Mouse (Mus musculus): Measurements from ENCODE around the gene Syngr2. TPM values are rescaled to one million over a fixed set of nuclear protein-coding genes. Genes with fewer than 3 reads are reported as not detected.

Gene Syngr2
- total and polyA plus RNA-seq, 3 experiments: 189 to 384 TPM; not detected in 1

- H3K27ac ChIP-seq (ENCODE audit: control insufficient read depth, low read depth, low read length): no peak overlapping the region
These were observed 9.4 kb upstream of the Syngr2 start for GRCm38 (mm10) chr11:117800038-117800437.

GRCm38 (mm10) chr11:117801650-117802049 is 7.8 kb upstream of the Syngr2 start:
- peaks cover 11 to 30% of the 10 kb centered on the region in 2 experiments for H3K4me1 ChIP-seq (ENCODE audit: control insufficient read depth in 1 of 2, insufficient read depth in 2 of 2, low read length in 2 of 2)
- no peaks in the 10 kb centered on the region for H3K79me2 ChIP-seq (ENCODE audit: control insufficient read depth, insufficient read depth, low read length, poor library complexity)
- no peak overlapping the region for H3K27ac ChIP-seq (ENCODE audit: control insufficient read depth, low read depth, low read length)
- no peaks in the 10 kb centered on the region for H3K9me3 ChIP-seq (replicated peaks; ENCODE audit: insufficient read depth, low read length)
- TF ChIP-seq NRF1 (IDR thresholded peaks at IDR 0.05; ENCODE audit: insufficient read depth, low read depth, low read length, poor library complexity, severe bottlenecking) (no peak), KAT2A (conservative IDR thresholded peaks at IDR 0.05; ENCODE audit: low read depth, low read length) (no peak), GATA1 (IDR thresholded peaks at IDR 0.05; ENCODE audit: low read depth, low read length) (no peak), MXI1 (IDR thresholded peaks at IDR 0.05; ENCODE audit: low read depth, low read length) (no peak), CTCF (IDR thresholded peaks at IDR 0.05 in 2 of 3, conservative IDR thresholded peaks at IDR 0.05 in 1 of 3; ENCODE audit: control insufficient read depth in 1 of 3, insufficient read depth in 1 of 3, low read depth in 2 of 3, low read length in 3 of 3, poor library complexity in 1 of 3, severe bottlenecking in 1 of 3) (no peak), USF1 (IDR thresholded peaks at IDR 0.05; ENCODE audit: low read depth, low read length) (no peak), MAFK (IDR thresholded peaks at IDR 0.05; ENCODE audit: borderline replicate concordance, low read depth, low read length) (no peak), RCOR1 (IDR thresholded peaks at IDR 0.05; ENCODE audit: low read depth, low read length) (no peak), CHD1 (IDR thresholded peaks at IDR 0.05; ENCODE audit: low read depth, low read length) (no peak), MYB (IDR thresholded peaks at IDR 0.05; ENCODE audit: low read depth, low read length) (no peak), NELFE (IDR thresholded peaks at IDR 0.05; ENCODE audit: low read depth, low read length) (no peak), TBP (IDR thresholded peaks at IDR 0.05; ENCODE audit: low read depth, low read length) (no peak), EP300 (IDR thresholded peaks at IDR 0.05; ENCODE audit: low read depth in 1 of 2, low read length in 2 of 2) (no peak), MAZ (IDR thresholded peaks at IDR 0.05; ENCODE audit: low read depth, low read length) (no peak), ZKSCAN1 (IDR thresholded peaks at IDR 0.05; ENCODE audit: low read depth, low read length) (no peak), BHLHE40 (IDR thresholded peaks at IDR 0.05; ENCODE audit: borderline replicate concordance, low read depth, low read length) (no peak)
- no peak for DNase-seq (ENCODE audit: low read depth, low spot score)
- no peaks in the 10 kb centered on the region for H3K27me3 ChIP-seq (ENCODE audit: control insufficient read depth in 1 of 2, insufficient read depth in 2 of 2, low read length in 2 of 2)
- H3K36me3 ChIP-seq (ENCODE audit: control insufficient read depth in 1 of 2, insufficient read depth in 2 of 2, low read length in 2 of 2): peaks cover 0 to 20% of the 10 kb centered on the region in 2 experiments; a peak in 2 of 4 replicates
- no peak overlapping the region for H3K4me3 ChIP-seq (ENCODE audit: control insufficient read depth in 1 of 2, insufficient read depth in 1 of 2, low read depth in 2 of 2, low read length in 2 of 2)
- H3K9ac ChIP-seq (ENCODE audit: control insufficient read depth, low read depth, low read length, poor library complexity, severe bottlenecking): no peak overlapping the region

More at GRCm38 (mm10) chr11:117800038-117800437, 9.4 kb upstream of the Syngr2 start:
- TF ChIP-seq MAZ (IDR thresholded peaks at IDR 0.05; ENCODE audit: low read depth, low read length): no peak
- no peak for TF ChIP-seq BHLHE40 (IDR thresholded peaks at IDR 0.05; ENCODE audit: borderline replicate concordance, low read depth, low read length)
- no peak for TF ChIP-seq NRF1 (IDR thresholded peaks at IDR 0.05; ENCODE audit: insufficient read depth, low read depth, low read length, poor library complexity, severe bottlenecking)
- TF ChIP-seq RCOR1 (IDR thresholded peaks at IDR 0.05; ENCODE audit: low read depth, low read length): no peak
- TF ChIP-seq MXI1 (IDR thresholded peaks at IDR 0.05; ENCODE audit: low read depth, low read length): no peak
- TF ChIP-seq SIN3A (IDR thresholded peaks at IDR 0.05; ENCODE audit: low read length): no peak
- TF ChIP-seq MAFK (IDR thresholded peaks at IDR 0.05; ENCODE audit: borderline replicate concordance, low read depth, low read length): no peak
- TF ChIP-seq KAT2A (conservative IDR thresholded peaks at IDR 0.05; ENCODE audit: low read depth, low read length): no peak
- no peak for TF ChIP-seq NELFE (IDR thresholded peaks at IDR 0.05; ENCODE audit: low read depth, low read length)
- TF ChIP-seq MYC (IDR thresholded peaks at IDR 0.05; ENCODE audit: low read depth, low read length): no peak
- H3K9ac ChIP-seq (ENCODE audit: control insufficient read depth, low read depth, low read length, poor library complexity, severe bottlenecking): no peak overlapping the region
- H3K79me2 ChIP-seq (ENCODE audit: control insufficient read depth, insufficient read depth, low read length, poor library complexity): no peaks in the 10 kb centered on the region
- H3K36me3 ChIP-seq (ENCODE audit: control insufficient read depth in 1 of 2, insufficient read depth in 2 of 2, low read length in 2 of 2): peaks cover 0 to 20% of the 10 kb centered on the region in 2 experiments; a peak in 2 of 4 replicates
- H3K9me3 ChIP-seq (replicated peaks; ENCODE audit: insufficient read depth, low read length): no peaks in the 10 kb centered on the region
- no peak for DNase-seq (ENCODE audit: low read depth, low spot score)
- peaks cover 11 to 30% of the 10 kb centered on the region in 2 experiments for H3K4me1 ChIP-seq (ENCODE audit: control insufficient read depth in 1 of 2, insufficient read depth in 2 of 2, low read length in 2 of 2)
- no peak overlapping the region for H3K4me3 ChIP-seq (ENCODE audit: control insufficient read depth in 1 of 2, insufficient read depth in 1 of 2, low read depth in 2 of 2, low read length in 2 of 2)
- H3K27me3 ChIP-seq (ENCODE audit: control insufficient read depth in 1 of 2, insufficient read depth in 2 of 2, low read length in 2 of 2): no peaks in the 10 kb centered on the region

All from MEL (cell line).